Mouse (Mus musculus) thymus, postnatal 10 days (tissue): ENCODE measurements around the gene Barhl1.

Source experiments
- DNase-seq, 2 experiments: peaks; one replicate each; pipeline ENCODE4 v3.0.0; 2021; ENCODE audit warnings: low spot score in 2 of 2

Gene Barhl1

GRCm38 (mm10) chr2:28911331-28912038 lies 5.0 kb downstream of the Barhl1 start:
- DNase-seq, result no peak

GRCm38 (mm10) chr2:28910877-28911276 lies 5.6 kb downstream of the Barhl1 start:
- no peak for DNase-seq

GRCm38 (mm10) chr2:28909818-28910710 lies 6.4 kb downstream of the Barhl1 start:
- no peak for DNase-seq

GRCm38 (mm10) chr2:28909186-28909817 lies 7.2 kb downstream of the Barhl1 start:
- DNase-seq, result no peak

- no peak for DNase-seq
These were observed 7.9 kb downstream of the Barhl1 start for GRCm38 (mm10) chr2:28908389-28909153.

GRCm38 (mm10) chr2:28907691-28908388 lies 8.6 kb downstream of the Barhl1 start:
- DNase-seq, result no peak

- DNase-seq, result no peak
These were observed 10.9 kb downstream of the Barhl1 start for GRCm38 (mm10) chr2:28905561-28905960.

- DNase-seq, result no peak
These were observed 11.7 kb downstream of the Barhl1 start for GRCm38 (mm10) chr2:28904786-28905185.

GRCm38 (mm10) chr2:28903871-28904270 lies 12.6 kb downstream of the Barhl1 start:
- no peak for DNase-seq

- DNase-seq, result no peak
These were observed 14.2 kb downstream of the Barhl1 start for GRCm38 (mm10) chr2:28902291-28902690.

- no peak for DNase-seq
These were observed 19.0 kb downstream of the Barhl1 start for GRCm38 (mm10) chr2:28897340-28897899.

- no peak for DNase-seq
These were observed 20.6 kb downstream of the Barhl1 start for GRCm38 (mm10) chr2:28895876-28896275.

- DNase-seq, result no peak
These were observed 22.9 kb downstream of the Barhl1 start for GRCm38 (mm10) chr2:28893526-28893925.

GRCm38 (mm10) chr2:28892796-28893195 lies 23.7 kb downstream of the Barhl1 start:
- no peak for DNase-seq

- DNase-seq, result no peak
These were observed 31.6 kb downstream of the Barhl1 start for GRCm38 (mm10) chr2:28884914-28885313.

GRCm38 (mm10) chr2:28882826-28883485 lies 33.5 kb downstream of the Barhl1 start:
- no peak for DNase-seq

- no peak for DNase-seq
These were observed 34.4 kb downstream of the Barhl1 start for GRCm38 (mm10) chr2:28882047-28882446.

GRCm38 (mm10) chr2:28881275-28881674 lies 35.2 kb downstream of the Barhl1 start:
- no peak for DNase-seq

- DNase-seq, result no peak
These were observed 40.9 kb downstream of the Barhl1 start for GRCm38 (mm10) chr2:28875554-28875953.

GRCm38 (mm10) chr2:28867495-28867894 lies 49.0 kb downstream of the Barhl1 start:
- DNase-seq, result no peak
